Mouse (Mus musculus): ENCODE results near the gene Sh2d7.

DNA sequence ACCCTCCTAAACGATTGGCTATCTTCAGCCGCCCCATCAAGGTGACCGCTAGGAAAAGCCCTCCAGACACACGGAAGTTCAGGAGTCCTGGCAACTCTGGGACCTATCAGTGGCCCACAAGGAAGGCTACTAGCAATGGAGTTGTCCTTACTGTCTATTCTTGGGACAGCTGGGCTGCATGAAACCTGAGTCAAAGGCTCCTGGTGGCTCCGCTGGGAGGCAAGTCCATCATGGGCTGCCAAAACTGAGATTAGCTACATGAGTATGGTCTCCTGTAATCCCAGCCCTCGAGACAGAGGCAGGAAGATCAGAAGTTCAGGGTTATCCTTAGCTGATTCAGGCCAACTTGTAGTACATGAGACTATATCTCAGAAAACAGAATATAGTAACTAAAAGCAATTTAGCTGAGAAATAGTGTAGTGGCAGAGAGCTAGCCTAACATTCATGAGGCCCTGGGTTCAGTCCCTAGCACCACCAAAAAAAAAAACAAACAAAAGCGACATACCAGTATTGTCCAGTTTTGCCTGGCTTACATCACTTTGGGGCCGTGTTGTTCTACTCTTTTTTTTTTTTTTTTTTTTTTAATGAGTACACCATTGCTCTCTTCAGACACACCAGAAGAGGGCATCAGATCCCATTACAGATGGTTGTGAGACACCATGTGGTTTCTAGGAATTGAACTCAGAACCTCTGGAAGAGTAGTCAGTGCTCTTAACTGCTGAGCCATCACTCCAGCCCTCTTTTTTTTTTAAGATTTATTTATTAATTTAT is 22.2 kb downstream of the Sh2d7 start:
- TF ChIP-seq CTCF (IDR thresholded peaks at IDR 0.05; ENCODE audit: low read depth) (no peak), EP300 (IDR thresholded peaks at IDR 0.05; ENCODE audit: low read depth) (no peak)
